22 mouse cellular contexts compared by ENCODE assay signal in the genomic region with DNA sequence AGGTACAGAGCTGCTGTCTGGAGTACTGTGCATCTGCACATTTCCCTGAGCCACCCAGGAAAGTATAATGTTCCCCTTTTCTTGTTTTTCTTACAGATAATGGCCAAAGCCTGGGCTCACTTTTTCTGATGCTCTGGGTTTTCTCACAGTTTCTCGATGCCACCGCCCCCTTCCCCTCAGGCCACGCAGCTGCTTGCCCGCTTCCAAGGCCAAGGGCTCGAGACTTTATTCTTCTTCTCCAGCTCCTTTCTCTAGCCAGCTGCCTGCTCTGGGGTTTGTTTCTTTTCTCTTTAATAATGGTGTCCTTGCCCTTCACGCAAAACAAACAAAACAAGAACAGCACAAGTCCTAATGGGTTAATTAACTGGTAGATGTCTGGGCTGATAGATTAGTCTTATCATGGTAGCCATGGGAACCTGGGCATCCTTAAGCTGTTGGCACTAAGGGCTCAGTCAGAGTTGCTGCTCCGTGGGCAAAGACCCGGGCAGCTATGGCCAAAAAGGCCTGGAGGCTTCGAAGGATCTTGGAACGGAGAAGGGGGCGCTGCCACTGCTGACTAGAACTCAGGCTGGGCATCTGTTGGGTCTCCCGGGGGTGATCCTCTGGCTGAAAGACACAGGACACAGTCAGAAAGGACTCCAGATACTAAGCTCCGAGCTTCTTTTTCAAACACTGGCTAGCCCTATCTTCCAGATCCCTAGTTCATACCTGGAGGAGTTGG. TPM values are rescaled to one million over a fixed set of nuclear protein-coding genes. Genes with fewer than 3 reads are reported as not detected.
DNase-seq lines count a peak whose midpoint lies in the region; ATAC-seq and TF ChIP-seq lines count a peak whose summit lies in the region.
"Had no signal": no experiment of that assay in that cellular context is flagged by ENCODE, and none has a peak within 500 bp of the region (broad histone marks: within the 10 kb centered on the region; RNA-seq: fewer than 3 reads in every experiment).

No protein-coding gene starts in this region.

- no peak overlapping the region for H3K9ac ChIP-seq in forebrain, embryonic 13.5 days
- H3K9ac ChIP-seq in forebrain, embryonic 11.5 days (ENCODE audit: low read length), result no peak overlapping the region
- H3K9ac ChIP-seq in heart, embryonic 15.5 days, result 0 out of 2 replicates have a peak overlapping the region, but pooled peaks have one; percentile 7
- no peak overlapping the region for H3K9ac ChIP-seq in heart, adult 2 months (ENCODE audit: low read depth, low read length)
- H3K9ac ChIP-seq: liver, embryonic 14.5 days; midbrain, embryonic 15.5 days; neural tube, embryonic 12.5 days had no signal

- intact Hi-C loops in heart, adult 2 months (cut with DNase I), result no loop called here
- intact Hi-C loops in left cerebral cortex, postnatal 4 days (cut with DNase I), result no loop called here

- H3K79me2 ChIP-seq in heart, adult 2 months (replicated peaks; ENCODE audit: control insufficient read depth, insufficient read depth, low read length), result no peaks in the 10 kb centered on the region

- no peak overlapping the region for H3K4me2 ChIP-seq in forebrain, embryonic 13.5 days
- H3K4me2 ChIP-seq in forebrain, embryonic 11.5 days (ENCODE audit: low read depth, low read length, severe bottlenecking), result no peak overlapping the region
- peak overlapping the region; percentile 45 for H3K4me2 ChIP-seq in heart, embryonic 15.5 days
- H3K4me2 ChIP-seq: midbrain, embryonic 15.5 days; neural tube, embryonic 12.5 days had no signal

- H3K27me3 ChIP-seq in forebrain, embryonic 13.5 days, result no peaks in the 10 kb centered on the region
- H3K27me3 ChIP-seq in forebrain, embryonic 11.5 days (ENCODE audit: control insufficient read depth, insufficient read depth, low read length), result no peaks in the 10 kb centered on the region
- H3K27me3 ChIP-seq in heart, embryonic 15.5 days, result no peaks in the 10 kb centered on the region
- H3K27me3 ChIP-seq in heart, adult 2 months (ENCODE audit: control insufficient read depth, insufficient read depth, low read length), result no peaks in the 10 kb centered on the region
- H3K27me3 ChIP-seq: midbrain, embryonic 15.5 days; neural tube, embryonic 12.5 days had no signal

- H3K4me3 ChIP-seq in forebrain, embryonic 13.5 days, result no peak overlapping the region
- H3K4me3 ChIP-seq in forebrain, embryonic 11.5 days (ENCODE audit: low read depth, low read length), result no peak overlapping the region
- H3K4me3 ChIP-seq in heart, embryonic 15.5 days, result no peak overlapping the region
- H3K4me3 ChIP-seq in heart, adult 2 months, result no peak overlapping the region
- H3K4me3 ChIP-seq: midbrain, embryonic 15.5 days; neural tube, embryonic 12.5 days had no signal

- TF ChIP-seq CTCF in heart, adult 2 months (IDR thresholded peaks at IDR 0.05), result no peak

- peaks cover 16% of the 10 kb centered on the region for H3K36me3 ChIP-seq in forebrain, embryonic 13.5 days (ENCODE audit: poor library complexity, severe bottlenecking)
- H3K36me3 ChIP-seq in forebrain, embryonic 11.5 days (ENCODE audit: control insufficient read depth, insufficient read depth, low read length), result no peaks in the 10 kb centered on the region
- H3K36me3 ChIP-seq in heart, embryonic 15.5 days, result peaks cover 10% of the 10 kb centered on the region
- H3K36me3 ChIP-seq in heart, adult 2 months (ENCODE audit: control insufficient read depth, insufficient read depth, low read length), result no peaks in the 10 kb centered on the region

- H3K4me1 ChIP-seq in forebrain, embryonic 13.5 days, result peaks cover 6% of the 10 kb centered on the region
- H3K4me1 ChIP-seq in forebrain, embryonic 11.5 days (replicated peaks; ENCODE audit: control insufficient read depth, insufficient read depth, low read length), result no peaks in the 10 kb centered on the region
- peaks cover 20% of the 10 kb centered on the region for H3K4me1 ChIP-seq in heart, embryonic 15.5 days (replicated peaks)
- peaks cover 2% of the 10 kb centered on the region for H3K4me1 ChIP-seq in heart, adult 2 months (ENCODE audit: control insufficient read depth, insufficient read depth, low read length)
- H3K4me1 ChIP-seq: midbrain, embryonic 15.5 days; neural tube, embryonic 12.5 days had no signal

- TF ChIP-seq EP300 in heart, adult 2 months (IDR thresholded peaks at IDR 0.05; ENCODE audit: insufficient read depth, low read depth, low read length), result no peak

- ATAC-seq in forebrain, embryonic 13.5 days, result no peak
- no peak for ATAC-seq in forebrain, embryonic 11.5 days (replicated peaks; ENCODE audit: low FRiP score)
- no peak for ATAC-seq in heart, embryonic 15.5 days (replicated peaks; ENCODE audit: insufficient number of reproducible peaks, insufficient read depth, low FRiP score, low read depth)
- ATAC-seq: lung, postnatal 0 days; midbrain, embryonic 15.5 days had no signal

- peak overlapping the region; percentile 8; the same call in 1 of the 2 replicates for H3K27ac ChIP-seq in forebrain, embryonic 13.5 days
- H3K27ac ChIP-seq in forebrain, embryonic 11.5 days (ENCODE audit: low read depth, low read length), result no peak overlapping the region
- peak overlapping the region; percentile 79 for H3K27ac ChIP-seq in heart, embryonic 15.5 days
- H3K27ac ChIP-seq in heart, adult 2 months, result no peak overlapping the region
- H3K27ac ChIP-seq: liver, embryonic 14.5 days; midbrain, embryonic 15.5 days; neural tube, embryonic 12.5 days had no signal

- 63% methylated on average over 13 of the region's 13 CpGs for WGBS in forebrain, embryonic 13.5 days
- WGBS in forebrain, embryonic 11.5 days, result 76% methylated on average over 13 of the region's 13 CpGs
- 67% methylated on average over 13 of the region's 13 CpGs for whole genome bisulfite sequencing in heart, embryonic 15.5 days
- WGBS in heart, adult 2 months, result 73% methylated on average over 13 of the region's 13 CpGs

- no peak for DNase-seq in forebrain, embryonic 11.5 days (ENCODE audit: low spot score)
- no peak for DNase-seq in heart, adult 2 months
- peak; percentile 44 for DNase-seq in left cerebral cortex, postnatal 4 days
- DNase-seq in left cerebral cortex, adult 11 months (ENCODE audit: low spot score), result no peak
- DNase-seq in MEL-GATA-1-ER (ENCODE audit: extremely low read depth, low read depth), result peak; percentile 17
- no peak for DNase-seq in embryo, embryonic 11 days
- DNase-seq: gastrocnemius, postnatal 14 days; kidney, adult 9 months; layer of hippocampus, postnatal 36 days; thymus, adult 18-20 months had no signal

- no peaks in the 10 kb centered on the region for H3K9me3 ChIP-seq in forebrain, embryonic 13.5 days (replicated peaks)
- H3K9me3 ChIP-seq in forebrain, embryonic 11.5 days (ENCODE audit: control insufficient read depth, low read length), result no peaks in the 10 kb centered on the region
- no peaks in the 10 kb centered on the region for H3K9me3 ChIP-seq in heart, embryonic 15.5 days (replicated peaks)
- H3K9me3 ChIP-seq: G1E; midbrain, embryonic 15.5 days; neural tube, embryonic 12.5 days had no signal

- TF ChIP-seq POLR2A in heart, adult 2 months (IDR thresholded peaks at IDR 0.05; ENCODE audit: insufficient read depth, low read depth, low read length), result no peak

RNA-seq across cellular contexts. Expression of a gene that starts 2.0 kb away (rescaled TPM):
- not detected in 2 replicates for polyA plus RNA-seq in forebrain, embryonic 13.5 days (2015; fragmentation: Nextera tagmentation; extraction: Ambion mirVana)
- polyA plus RNA-seq in forebrain, embryonic 11.5 days (2014; fragmentation: Nextera tagmentation; extraction: Ambion mirVana), result not detected in 2 replicates
- polyA plus RNA-seq in heart, embryonic 15.5 days (2015; fragmentation: Nextera tagmentation; extraction: Ambion mirVana), result 4.0 and 4.8 TPM in 2 replicates
- under 1 TPM in 1 of 2 experiments, not detected in 1; 0.16 TPM for total RNA-seq in heart, adult 2 months (2021)
- 0.12 TPM in 1 of 2 replicates, not detected in the other for polyA plus RNA-seq in heart, adult 2 months (2012; rRNA removed)
- not detected for total RNA-seq in left cerebral cortex, postnatal 4 days (2021)
- total RNA-seq: gastrocnemius, postnatal 14 days; megakaryocyte, adult 5-6 weeks had no signal
- polyA plus RNA-seq: C2C12; limb, embryonic 11.5 days; midbrain, embryonic 15.5 days; small intestine, adult 2 months had no signal

RNA-seq across cellular contexts. Expression of a gene that starts 6.6 kb away (rescaled TPM):
- polyA plus RNA-seq in forebrain, embryonic 13.5 days (2015; fragmentation: Nextera tagmentation; extraction: Ambion mirVana), result 32.0 and 35.0 TPM in 2 replicates
- polyA plus RNA-seq in forebrain, embryonic 11.5 days (2014; fragmentation: Nextera tagmentation; extraction: Ambion mirVana), result 45.2 and 46.1 TPM in 2 replicates
- polyA plus RNA-seq in heart, embryonic 15.5 days (2015; fragmentation: Nextera tagmentation; extraction: Ambion mirVana), result 22.3 and 27.8 TPM in 2 replicates
- total RNA-seq in heart, adult 2 months (2021), result 1 to 10 TPM; 6.5 to 6.9 TPM
- 15.2 and 19.8 TPM in 2 replicates for polyA plus RNA-seq in heart, adult 2 months (2012; rRNA removed)
- total RNA-seq in left cerebral cortex, postnatal 4 days (2021), result 10 to 100 TPM; 19.9 to 22.4 TPM

RNA-seq across cellular contexts. Expression of a gene that starts 25.7 kb away (rescaled TPM):
- 230 and 237 TPM in 2 replicates for polyA plus RNA-seq in forebrain, embryonic 13.5 days (2015; fragmentation: Nextera tagmentation; extraction: Ambion mirVana)
- polyA plus RNA-seq in forebrain, embryonic 11.5 days (2014; fragmentation: Nextera tagmentation; extraction: Ambion mirVana), result 222 and 224 TPM in 2 replicates
- 186 and 213 TPM in 2 replicates for polyA plus RNA-seq in heart, embryonic 15.5 days (2015; fragmentation: Nextera tagmentation; extraction: Ambion mirVana)
- total RNA-seq in heart, adult 2 months (2021), result 10 to 100 TPM; 58.9 to 65.3 TPM
- 27.8 and 48.0 TPM in 2 replicates for polyA plus RNA-seq in heart, adult 2 months (2012; rRNA removed)
- 10 to 100 TPM; 81.0 to 86.0 TPM for total RNA-seq in left cerebral cortex, postnatal 4 days (2021)

RNA-seq across cellular contexts. Expression of a gene that starts 26.2 kb away (rescaled TPM):
- 14.5 and 15.3 TPM in 2 replicates for polyA plus RNA-seq in forebrain, embryonic 13.5 days (2015; fragmentation: Nextera tagmentation; extraction: Ambion mirVana)
- polyA plus RNA-seq in forebrain, embryonic 11.5 days (2014; fragmentation: Nextera tagmentation; extraction: Ambion mirVana), result 16.1 and 16.4 TPM in 2 replicates
- 9.6 and 12.3 TPM in 2 replicates for polyA plus RNA-seq in heart, embryonic 15.5 days (2015; fragmentation: Nextera tagmentation; extraction: Ambion mirVana)
- 10 to 100 TPM in 1 of 2 experiments, 1 to 10 TPM in 1; 7.3 to 12.2 TPM for total RNA-seq in heart, adult 2 months (2021)
- polyA plus RNA-seq in heart, adult 2 months (2012; rRNA removed), result 11.0 and 17.5 TPM in 2 replicates
- total RNA-seq in left cerebral cortex, postnatal 4 days (2021), result 10 to 100 TPM; 32.1 to 38.1 TPM

RNA-seq across cellular contexts. Expression of a gene that starts 28.1 kb away (rescaled TPM):
- polyA plus RNA-seq in forebrain, embryonic 13.5 days (2015; fragmentation: Nextera tagmentation; extraction: Ambion mirVana), result 0.14 TPM in 1 of 2 replicates, not detected in the other
- polyA plus RNA-seq in forebrain, embryonic 11.5 days (2014; fragmentation: Nextera tagmentation; extraction: Ambion mirVana), result not detected in 2 replicates
- polyA plus RNA-seq in heart, embryonic 15.5 days (2015; fragmentation: Nextera tagmentation; extraction: Ambion mirVana), result 0.13 and 1.2 TPM in 2 replicates
- not detected for total RNA-seq in heart, adult 2 months (2021)
- 0.18 TPM in 1 of 2 replicates, not detected in the other for polyA plus RNA-seq in heart, adult 2 months (2012; rRNA removed)
- total RNA-seq in left cerebral cortex, postnatal 4 days (2021), result not detected
- total RNA-seq: gastrocnemius, postnatal 14 days; layer of hippocampus, postnatal 36 days; megakaryocyte, adult 5-6 weeks had no signal
- polyA plus RNA-seq: C2C12; embryonic facial prominence, embryonic 14.5 days; G1E; limb, embryonic 11.5 days; lung, postnatal 0 days; midbrain, embryonic 15.5 days; neural tube, embryonic 12.5 days; small intestine, adult 2 months had no signal

Comparison
In these comparisons a context has a peak if more than half of its experiments do, and no peak if none do; other contexts are left out.
1. H3K27ac ChIP-seq: peak in forebrain, embryonic 13.5 days (single experiment) and heart, embryonic 15.5 days (single experiment); none in forebrain, embryonic 11.5 days (single experiment) and heart, adult 2 months (single experiment).
2. DNase-seq: peak in left cerebral cortex, postnatal 4 days (single experiment) and MEL-GATA-1-ER (single experiment); none in forebrain, embryonic 11.5 days (single experiment), heart, adult 2 months (0 of 2), left cerebral cortex, adult 11 months (single experiment) and embryo, embryonic 11 days (single experiment).